8 mouse cellular contexts compared by ENCODE assay signal in the genomic region with DNA sequence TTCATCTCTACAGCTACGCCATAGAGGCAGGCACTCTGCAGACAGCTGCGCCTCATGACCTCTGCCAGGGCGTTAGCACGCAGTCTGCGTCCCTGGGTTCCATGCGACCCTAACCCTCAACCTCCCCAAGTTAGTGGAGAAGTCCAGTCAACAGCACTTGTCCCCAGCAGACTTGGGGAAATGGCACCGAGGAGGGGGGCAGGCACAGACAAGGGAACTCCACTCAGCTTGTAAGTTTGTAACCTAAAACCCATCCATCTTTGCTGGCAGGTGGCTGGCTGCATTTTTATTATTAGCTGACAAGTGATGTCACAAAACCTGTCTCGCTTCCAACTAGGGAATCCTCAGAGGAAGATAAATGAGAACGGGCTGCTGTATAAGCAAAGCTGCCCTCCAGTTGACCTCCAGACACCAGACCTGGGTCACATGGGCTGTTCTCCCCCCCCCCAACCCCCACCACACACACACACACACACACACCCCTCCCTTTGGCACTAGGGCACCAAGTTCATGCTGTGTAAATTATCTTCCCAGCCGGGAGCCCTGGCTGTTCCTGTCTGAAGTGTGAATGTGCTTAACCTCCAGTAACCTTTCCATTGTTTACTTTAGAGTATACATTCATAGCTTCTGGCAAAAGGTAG.
A peak's percentile ranks its signal among the peaks of the same experiment; 100 is the strongest.
DNase-seq lines count a peak whose midpoint lies in the region; ATAC-seq and TF ChIP-seq lines count a peak whose summit lies in the region.

No protein-coding gene starts in this region.

- H3K4me1 ChIP-seq in ES-Bruce4 (ENCODE audit: control insufficient read depth, insufficient read depth, low read length), result peaks cover 3% of the 10 kb centered on the region
- H3K4me1 ChIP-seq in intestine, postnatal 0 days (replicated peaks; ENCODE audit: control insufficient read depth, insufficient read depth, low read length), result peaks cover 3% of the 10 kb centered on the region; the same call in 1 of the 2 replicates
- peaks cover 2% of the 10 kb centered on the region; the same call in 1 of the 2 replicates for H3K4me1 ChIP-seq in liver, postnatal 0 days (ENCODE audit: insufficient read depth)
- H3K4me1 ChIP-seq in stomach, embryonic 15.5 days, result peaks cover 30% of the 10 kb centered on the region

- no peak overlapping the region for H3K9ac ChIP-seq in ES-Bruce4 (ENCODE audit: low read depth, poor library complexity, severe bottlenecking)
- H3K9ac ChIP-seq in intestine, postnatal 0 days (ENCODE audit: low read depth, low read length), result no peak overlapping the region
- no peak overlapping the region for H3K9ac ChIP-seq in liver, postnatal 0 days (replicated peaks)
- H3K9ac ChIP-seq in stomach, embryonic 15.5 days, result no peak overlapping the region

- 25% methylated on average over 10 of the region's 10 CpGs for WGBS in intestine, postnatal 0 days
- 35% methylated on average over 10 of the region's 10 CpGs for WGBS in liver, postnatal 0 days (ENCODE audit: insufficient replicate concordance)
- WGBS in stomach, embryonic 15.5 days, result 13% methylated on average over 10 of the region's 10 CpGs

- no peak for TF ChIP-seq CTCF in ES-Bruce4 (IDR thresholded peaks at IDR 0.05; ENCODE audit: low read depth, low read length)
- no peak for TF ChIP-seq CTCF in intestine, postnatal 0 days (IDR thresholded peaks at IDR 0.05; ENCODE audit: low read depth)
- no peak for TF ChIP-seq CTCF in liver, postnatal 0 days (IDR thresholded peaks at IDR 0.05; ENCODE audit: low read depth)

- H3K9me3 ChIP-seq in ES-Bruce4 (replicated peaks; ENCODE audit: control insufficient read depth, insufficient read depth, low read length, poor library complexity, severe bottlenecking), result no peaks in the 10 kb centered on the region
- no peaks in the 10 kb centered on the region for H3K9me3 ChIP-seq in intestine, postnatal 0 days (ENCODE audit: control insufficient read depth)
- no peaks in the 10 kb centered on the region for H3K9me3 ChIP-seq in liver, postnatal 0 days (ENCODE audit: low read length)
- no peaks in the 10 kb centered on the region for H3K9me3 ChIP-seq in stomach, embryonic 15.5 days

- peak; percentile 51 to 63 for DNase-seq in cerebellum, postnatal 10 days
- DNase-seq in gastrocnemius, postnatal 25 days, result peak; percentile 69
- DNase-seq in liver, postnatal 0 days, result peak; percentile 77
- no peak for DNase-seq in ovary, postnatal 10 days (ENCODE audit: low spot score)

- H3K4me2 ChIP-seq in intestine, postnatal 0 days (replicated peaks; ENCODE audit: low read depth), result no peak overlapping the region
- no peak overlapping the region for H3K4me2 ChIP-seq in liver, postnatal 0 days (ENCODE audit: low read depth, low read length)
- no peak overlapping the region for H3K4me2 ChIP-seq in stomach, embryonic 15.5 days

- peaks cover 2% of the 10 kb centered on the region; the same call in 1 of the 2 replicates for H3K36me3 ChIP-seq in ES-Bruce4 (ENCODE audit: control insufficient read depth, insufficient read depth, low read length, poor library complexity, severe bottlenecking)
- H3K36me3 ChIP-seq in intestine, postnatal 0 days (ENCODE audit: control insufficient read depth, insufficient read depth), result peaks cover 59% of the 10 kb centered on the region
- peaks cover 34% of the 10 kb centered on the region for H3K36me3 ChIP-seq in liver, postnatal 0 days (replicated peaks; ENCODE audit: insufficient read depth, low read length)
- peaks cover 17% of the 10 kb centered on the region; the same call in 1 of the 2 replicates for H3K36me3 ChIP-seq in stomach, embryonic 15.5 days

- no peak overlapping the region for H3K4me3 ChIP-seq in ES-Bruce4 (ENCODE audit: low read depth, low read length)
- no peak overlapping the region for H3K4me3 ChIP-seq in intestine, postnatal 0 days (ENCODE audit: low read depth, low read length)
- H3K4me3 ChIP-seq in liver, postnatal 0 days (ENCODE audit: low read depth, low read length), result no peak overlapping the region
- no peak overlapping the region for H3K4me3 ChIP-seq in stomach, embryonic 15.5 days (replicated peaks)

- TF ChIP-seq EP300 in ES-Bruce4 (IDR thresholded peaks at IDR 0.05; ENCODE audit: insufficient read depth, low read depth, low read length), result peak; percentile 79
- TF ChIP-seq EP300 in liver, postnatal 0 days (IDR thresholded peaks at IDR 0.05; ENCODE audit: low read depth), result 0 out of 2 replicates have a peak, but pooled peaks have one; percentile 18

- no peaks in the 10 kb centered on the region for H3K27me3 ChIP-seq in ES-Bruce4 (ENCODE audit: control insufficient read depth, insufficient read depth, low read length, poor library complexity, severe bottlenecking)
- H3K27me3 ChIP-seq in intestine, postnatal 0 days (replicated peaks; ENCODE audit: control insufficient read depth, insufficient read depth, low read length), result no peaks in the 10 kb centered on the region
- no peaks in the 10 kb centered on the region for H3K27me3 ChIP-seq in liver, postnatal 0 days (ENCODE audit: insufficient read depth, low read length)
- no peaks in the 10 kb centered on the region for H3K27me3 ChIP-seq in stomach, embryonic 15.5 days (replicated peaks)

- ATAC-seq in intestine, postnatal 0 days, result peak; percentile 66
- ATAC-seq in liver, postnatal 0 days, result peak; percentile 94
- peak; percentile 85 for ATAC-seq in stomach, embryonic 15.5 days (ENCODE audit: insufficient read depth, low FRiP score, low read depth)
- ATAC-seq in CD4-positive, CD25-positive, alpha-beta regulatory T cell, adult 4 months, result no peak

- no peak for TF ChIP-seq POLR2A in ES-Bruce4 (IDR thresholded peaks at IDR 0.05; ENCODE audit: insufficient read depth, low read length)

- no peak overlapping the region for H3K27ac ChIP-seq in ES-Bruce4 (ENCODE audit: insufficient read depth, low read length)
- no peak overlapping the region for H3K27ac ChIP-seq in intestine, postnatal 0 days (ENCODE audit: low read depth, low read length)
- no peak overlapping the region for H3K27ac ChIP-seq in liver, postnatal 0 days (ENCODE audit: low read depth)
- peak overlapping the region; percentile 68 for H3K27ac ChIP-seq in stomach, embryonic 15.5 days
